Mouse (Mus musculus) ES-E14 (cell line): ENCODE measurements around the gene 1700025G04Rik.

ENCODE experiments used
- CHD2 ChIP-seq: IDR thresholded peaks from 2 replicates; pipeline ENCODE4 v1.6.1; 2014; ENCODE audit warnings: mild to moderate bottlenecking, low read depth, low read length, inconsistent platforms
- HCFC1 ChIP-seq: IDR thresholded peaks from 2 replicates; pipeline ENCODE4 v1.6.1; 2012; ENCODE audit warnings: low read length, inconsistent platforms, borderline replicate concordance; ENCODE audit not compliant: insufficient read depth
- ZC3H11A ChIP-seq: IDR thresholded peaks from 2 replicates; pipeline ENCODE4 v1.6.1; 2012; ENCODE audit warnings: low read depth, mild to moderate bottlenecking, inconsistent platforms, low read length, borderline replicate concordance

DNA sequence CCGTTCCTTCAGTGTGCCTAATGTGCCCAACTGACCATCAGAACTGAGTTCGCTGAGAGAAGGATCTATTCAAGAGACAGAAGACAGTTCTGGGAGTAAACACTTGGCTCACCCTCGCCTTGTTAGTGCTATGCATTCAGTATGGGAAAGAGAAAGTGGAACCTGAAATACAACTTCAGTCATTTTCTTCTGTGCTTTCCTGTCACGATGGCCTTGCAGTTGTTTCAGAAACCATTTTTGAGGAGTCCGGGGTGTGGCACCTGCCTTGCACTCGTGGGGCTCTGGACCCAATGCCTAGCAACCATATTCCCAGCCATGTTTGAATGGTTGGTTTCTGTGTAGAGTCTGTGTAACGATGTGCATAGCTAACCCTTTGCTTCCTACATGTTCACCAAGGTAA lies 115.5 kb downstream of the 1700025G04Rik start:
- TF ChIP-seq HCFC1 (no peak), ZC3H11A (no peak), CHD2 (no peak)
